Mouse (Mus musculus): ENCODE results near the gene Dync2li1.

Dync2li1 gene

GRCm38 (mm10) chr17:84685286-84685685, 59.0 kb downstream of the Dync2li1 start:
- DNase-seq (ENCODE audit: low spot score), result no peak

DNA sequence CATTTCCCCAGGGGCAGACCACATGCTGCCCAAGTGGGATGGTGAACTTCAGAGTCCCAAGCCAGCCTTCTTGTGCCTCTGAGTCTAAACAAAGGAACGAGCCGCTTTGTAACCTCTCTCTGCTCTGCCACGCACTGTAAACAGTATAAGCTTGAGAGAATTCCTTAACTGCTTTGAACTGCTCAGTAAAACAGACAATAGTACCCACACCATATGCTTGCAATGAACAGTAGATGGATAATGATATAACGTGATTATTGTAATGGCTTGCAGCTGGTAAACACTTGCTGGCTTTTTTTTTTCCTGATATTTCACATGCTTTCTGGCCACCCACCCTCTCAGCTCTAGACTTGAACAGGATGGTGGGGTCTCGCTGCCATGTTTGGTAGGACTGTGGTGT, 61.7 kb downstream of the Dync2li1 start:
- no peak for DNase-seq (ENCODE audit: low spot score)

GRCm38 (mm10) chr17:84688834-84689233, 62.5 kb downstream of the Dync2li1 start:
- DNase-seq (ENCODE audit: low spot score), result no peak

DNA sequence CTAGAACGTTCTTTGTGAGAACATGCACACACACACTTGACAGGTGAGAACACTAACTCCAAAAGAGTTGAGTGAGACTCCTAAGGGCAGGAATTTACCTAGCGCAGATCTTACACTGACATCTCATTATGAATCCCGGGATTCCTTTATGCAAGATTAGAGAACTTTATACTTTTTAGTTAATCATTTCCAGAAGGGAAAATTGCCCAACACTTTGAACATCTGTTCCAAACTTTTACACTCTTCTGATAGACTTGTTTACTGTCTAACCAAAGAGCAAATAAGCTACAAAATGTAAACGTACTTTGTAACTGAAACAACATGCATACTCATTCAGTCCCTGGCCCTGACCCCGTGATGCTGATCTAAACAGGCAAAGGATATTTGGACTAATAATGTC, 63.0 kb downstream of the Dync2li1 start:
- DNase-seq (ENCODE audit: low spot score), result no peak

GRCm38 (mm10) chr17:84690111-84690510, 63.8 kb downstream of the Dync2li1 start:
- no peak for DNase-seq (ENCODE audit: low spot score)

- DNase-seq (ENCODE audit: low spot score), result no peak
Observed at GRCm38 (mm10) chr17:84693741-84694140, 67.4 kb downstream of the Dync2li1 start.

GRCm38 (mm10) chr17:84696537-84696936, 70.2 kb downstream of the Dync2li1 start:
- no peak for DNase-seq (ENCODE audit: low spot score)

GRCm38 (mm10) chr17:84698727-84699126, 72.4 kb downstream of the Dync2li1 start:
- DNase-seq (ENCODE audit: low spot score), result peak; percentile 47
